Mouse (Mus musculus) 416B (cell line): ENCODE results near the gene Rtca.

Experiments used
- DNase-seq: peaks from one replicate; pipeline ENCODE4 v3.0.0; 2011; ENCODE audit warnings: low read depth

The Rtca gene

GRCm38 (mm10) chr3:116476686-116477298, 31.2 kb downstream of the Rtca start:
- DNase-seq = no peak

GRCm38 (mm10) chr3:116474602-116475001, 33.4 kb downstream of the Rtca start:
- DNase-seq = peak; percentile 82

- peak; percentile 70 for DNase-seq
These were observed 42.3 kb downstream of the Rtca start for GRCm38 (mm10) chr3:116465709-116466108.

GRCm38 (mm10) chr3:116464318-116464717, 43.7 kb downstream of the Rtca start:
- DNase-seq = no peak

- no peak for DNase-seq
These were observed 47.0 kb downstream of the Rtca start for GRCm38 (mm10) chr3:116461053-116461452.

GRCm38 (mm10) chr3:116454529-116454928, 53.5 kb downstream of the Rtca start:
- no peak for DNase-seq

- DNase-seq = no peak
These were observed 57.3 kb downstream of the Rtca start for GRCm38 (mm10) chr3:116450741-116451140.

- DNase-seq = no peak
These were observed 63.7 kb downstream of the Rtca start for GRCm38 (mm10) chr3:116444327-116444726.

GRCm38 (mm10) chr3:116442788-116443187, 65.2 kb downstream of the Rtca start:
- DNase-seq = no peak

- DNase-seq = no peak
These were observed 66.3 kb downstream of the Rtca start for GRCm38 (mm10) chr3:116441518-116442205.

- DNase-seq = peak; percentile 74
These were observed 67.7 kb downstream of the Rtca start for GRCm38 (mm10) chr3:116440066-116440997.
